Mouse (Mus musculus) left cerebral cortex, postnatal 25 days (tissue): ENCODE results near the gene Fmnl3. TPM values are rescaled to one million over a fixed set of nuclear protein-coding genes. Genes with fewer than 3 reads are reported as not detected.
"Not testable (repeated sequence)": the region's sequence is repeated elsewhere in the genome, so short reads cannot be mapped to it uniquely, and the experiment has no call there.

Experiments used
- DNase-seq, 2 experiments: peaks; one replicate each; pipeline ENCODE4 v3.0.0; 2022; ENCODE audit warnings: low spot score in 2 of 2, mixed read lengths in 1 of 2
- intact Hi-C: fragments of 180-260 bp; cut with DNase I; formaldehyde crosslinking; loops from one replicate; pipeline ENCODE4 v1.15.1; 2025
- total RNA-seq, 2 experiments: library from RNA; stranded (reverse); gene quantifications; 2 replicates each; pipeline ENCODE4 v1.2.3; 2021

The Fmnl3 gene
- total RNA-seq, 2 experiments from 2014 or later: 9.5 to 10.7 TPM

DNA sequence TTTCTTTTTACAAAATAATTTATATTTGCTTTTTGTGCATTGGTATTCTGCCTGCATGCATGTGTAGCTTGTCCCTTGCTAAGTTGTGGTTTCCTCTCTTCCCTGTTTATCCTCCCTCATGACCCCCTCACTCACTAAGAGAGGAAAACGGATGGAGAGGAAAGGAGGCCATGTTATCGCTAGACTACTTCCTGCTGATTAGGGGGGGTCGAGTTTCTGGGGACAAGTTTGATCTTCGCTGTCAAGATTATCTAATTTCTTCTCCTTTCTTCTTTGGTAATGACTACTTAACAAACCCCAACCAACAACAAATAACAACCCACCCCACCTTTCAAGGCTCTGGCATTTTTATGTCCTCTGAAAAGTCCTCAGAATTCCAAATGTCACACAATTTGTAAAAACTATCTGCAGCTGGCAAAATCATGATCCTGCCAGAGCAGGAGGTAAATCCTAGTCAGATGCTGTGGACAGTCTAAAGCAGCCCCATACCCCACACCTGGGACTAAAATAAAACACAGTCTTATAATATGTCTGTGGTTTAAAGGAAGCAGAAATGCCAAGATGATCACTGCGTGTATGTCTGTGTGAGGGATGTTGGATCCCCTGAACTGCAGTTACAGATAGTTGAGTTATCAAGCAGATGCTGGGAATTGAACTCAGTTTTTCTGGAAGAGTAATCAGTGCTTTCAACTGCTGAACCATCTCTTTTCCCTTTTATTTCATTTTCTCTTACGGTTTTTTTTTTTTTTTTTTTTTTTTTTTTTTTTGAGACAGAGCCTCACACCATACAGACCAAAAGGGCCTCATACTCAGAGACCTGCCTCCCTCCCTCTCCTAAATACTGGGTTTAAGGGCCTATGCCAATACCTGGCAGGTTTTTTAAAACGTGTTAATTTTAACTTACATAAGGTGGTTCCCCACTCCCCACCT, 20.5 kb upstream of the Fmnl3 start:
- intact Hi-C loops: no loop called here
- DNase-seq: no peak

DNA sequence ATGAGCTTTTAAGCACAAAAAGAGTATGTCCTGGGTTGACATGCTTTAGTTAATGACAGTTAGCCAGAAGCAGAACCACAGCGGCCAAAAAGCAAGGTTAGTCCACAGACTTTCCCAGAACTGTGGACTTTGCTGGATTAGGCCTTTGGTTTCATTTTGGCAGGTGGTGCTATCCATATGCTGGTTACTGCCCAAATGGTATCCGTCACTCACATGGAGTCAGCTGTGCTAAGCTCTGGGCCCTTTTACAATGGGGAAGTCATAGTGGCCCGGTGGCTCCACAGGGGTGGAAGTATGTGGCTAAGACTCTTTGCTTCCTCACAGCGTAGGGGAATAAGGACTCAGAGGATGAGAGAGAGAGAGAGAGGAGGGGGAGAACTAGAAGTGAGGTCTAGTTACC, 17.7 kb upstream of the Fmnl3 start:
- intact Hi-C loops: no loop called here
- no peak for DNase-seq

GRCm38 (mm10) chr15:99386796-99387195, 16.5 kb upstream of the Fmnl3 start:
- DNase-seq: no peak
- intact Hi-C loops: no loop called here

GRCm38 (mm10) chr15:99386110-99386509, 15.8 kb upstream of the Fmnl3 start:
- intact Hi-C loops: not testable (repeated sequence)

DNA sequence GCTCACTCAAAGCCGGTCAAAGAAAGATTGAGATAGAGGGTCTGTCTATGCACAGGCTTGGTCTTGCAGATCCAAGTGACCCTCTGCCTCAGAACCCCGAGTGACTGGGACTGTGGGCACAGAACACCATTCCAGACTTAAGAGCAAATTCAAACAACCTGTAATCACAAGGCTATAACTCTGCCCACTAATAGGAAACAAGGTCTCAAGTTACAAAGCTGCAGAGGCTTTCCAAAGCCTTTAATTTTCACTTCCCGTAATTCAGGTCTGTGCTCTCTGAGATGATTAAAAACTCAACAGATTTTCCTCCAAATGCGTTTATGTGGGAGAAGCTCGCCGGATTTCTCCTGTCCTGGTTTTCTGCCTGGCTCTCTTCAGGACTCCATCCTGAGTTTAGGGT, 13.8 kb upstream of the Fmnl3 start:
- intact Hi-C loops: no loop called here
- DNase-seq: no peak

More at GRCm38 (mm10) chr15:99386110-99386509, 15.8 kb upstream of the Fmnl3 start:
- not testable (repeated sequence) for DNase-seq

DNA sequence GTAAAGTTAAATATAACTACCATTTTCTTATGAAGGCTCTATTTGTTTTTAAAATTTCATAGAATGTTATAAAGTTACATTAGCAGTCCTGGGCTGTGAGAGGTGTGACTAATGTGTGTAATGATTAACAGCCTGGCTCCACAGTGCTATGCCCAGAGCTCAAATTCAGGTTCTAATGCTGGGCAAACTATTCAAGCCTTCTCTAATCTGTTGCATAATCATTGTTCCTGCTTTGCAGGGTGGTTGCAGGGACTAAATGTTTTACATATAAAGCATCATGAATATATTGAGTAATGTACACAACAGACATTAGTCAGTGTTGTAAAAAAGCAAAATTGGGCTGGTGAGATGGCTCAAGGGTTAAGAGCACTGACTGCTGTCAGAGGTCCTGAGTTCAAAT, 12.6 kb upstream of the Fmnl3 start:
- intact Hi-C loops: no loop called here
- DNase-seq: no peak

DNA sequence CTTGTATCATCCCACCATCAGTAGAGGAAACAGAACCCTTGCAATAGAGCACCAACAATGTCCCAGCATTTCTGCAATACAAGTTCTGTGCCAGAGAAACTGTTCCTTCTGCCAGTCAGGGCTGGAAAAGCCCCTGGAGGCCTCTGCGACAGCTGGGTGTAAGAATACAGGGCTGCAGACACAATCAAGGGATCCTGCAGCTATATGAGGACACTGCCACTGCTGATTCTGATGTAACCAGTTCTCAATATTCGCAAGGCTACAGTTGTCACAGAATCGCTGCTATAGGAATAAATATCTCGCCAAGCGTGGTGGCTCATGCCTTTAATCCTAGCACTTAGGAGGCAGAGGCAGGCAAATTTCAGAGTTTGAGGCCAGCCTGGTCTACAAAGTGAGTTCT, 6.0 kb upstream of the Fmnl3 start:
- intact Hi-C loops: no loop called here
- no peak for DNase-seq

GRCm38 (mm10) chr15:99375581-99375980, 5.3 kb upstream of the Fmnl3 start:
- intact Hi-C loops: no loop called here
- no peak for DNase-seq

GRCm38 (mm10) chr15:99375036-99375435, 4.8 kb upstream of the Fmnl3 start:
- intact Hi-C loops: no loop called here
- DNase-seq: no peak

DNA sequence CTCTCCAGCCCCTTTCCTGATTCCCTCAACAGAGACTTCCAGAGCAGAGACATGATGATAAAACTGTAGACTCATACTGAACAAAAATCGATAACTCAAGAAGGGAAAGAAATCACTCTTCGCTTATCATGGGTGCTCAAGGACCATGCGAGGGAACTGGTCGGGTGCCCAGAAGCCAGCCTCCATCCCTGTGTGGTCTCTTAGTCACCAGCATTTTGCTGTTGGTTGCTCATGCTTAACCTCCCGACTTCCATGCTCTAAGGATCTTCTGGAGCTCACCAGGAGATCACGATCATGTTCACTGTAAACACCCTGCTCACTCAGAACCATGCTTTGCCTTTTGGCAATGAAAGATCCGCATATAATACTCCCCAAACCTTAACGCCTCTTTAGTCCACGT, 2.5 kb upstream of the Fmnl3 start:
- intact Hi-C loops: no loop called here
- no peak for DNase-seq

DNA sequence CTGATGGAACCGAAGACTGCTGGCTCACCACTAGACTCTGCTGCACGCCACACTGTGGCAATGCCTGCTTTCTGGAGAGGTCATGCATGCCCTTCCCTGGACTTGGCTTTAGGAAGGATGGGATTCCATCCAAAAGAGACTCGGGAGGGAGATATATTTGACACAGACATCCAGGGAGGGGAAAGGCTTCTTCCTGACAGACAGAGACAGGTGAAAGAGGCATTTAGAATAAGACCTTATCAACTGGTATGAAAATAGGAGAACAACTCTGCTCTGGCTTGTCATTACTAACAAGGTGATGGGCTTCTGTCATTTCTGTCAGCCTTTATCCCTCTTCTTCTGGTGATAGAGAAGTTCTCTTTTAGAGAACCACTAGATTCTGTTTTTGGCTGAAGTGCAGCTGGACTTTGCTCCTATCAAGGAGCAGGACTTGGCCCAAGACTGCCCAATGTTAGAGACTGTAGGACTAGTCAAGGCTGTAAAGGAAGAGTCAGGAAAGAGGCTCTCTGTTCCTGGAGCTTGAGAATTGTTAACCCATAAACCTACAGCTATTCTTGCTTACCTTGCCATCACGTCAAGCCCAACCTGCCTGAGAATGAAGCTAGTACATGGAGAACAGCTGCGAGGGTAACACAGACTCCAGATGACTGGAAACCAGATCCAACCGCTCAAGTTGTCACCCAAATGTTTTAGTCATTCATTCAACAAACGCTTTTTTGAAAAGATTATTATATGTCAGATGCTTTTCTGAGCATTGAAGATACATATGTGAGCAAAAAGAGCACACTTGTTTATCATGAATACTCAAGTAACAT, 1.5 kb upstream of the Fmnl3 start:
- intact Hi-C loops: loop anchor here (2.0 kb wide), 2 partner anchors 39 to 55 kb away; no protein-coding TSS in a partner anchor

GRCm38 (mm10) chr15:99369391-99370171, 701 bp downstream of the Fmnl3 start:
- intact Hi-C loops: loop anchor here (2.0 kb wide), 2 partner anchors 37 to 53 kb away; no protein-coding TSS in a partner anchor
- DNase-seq: no peak

More for the DNA sequence above, 1.5 kb upstream of the Fmnl3 start:
- DNase-seq: no peak

DNA sequence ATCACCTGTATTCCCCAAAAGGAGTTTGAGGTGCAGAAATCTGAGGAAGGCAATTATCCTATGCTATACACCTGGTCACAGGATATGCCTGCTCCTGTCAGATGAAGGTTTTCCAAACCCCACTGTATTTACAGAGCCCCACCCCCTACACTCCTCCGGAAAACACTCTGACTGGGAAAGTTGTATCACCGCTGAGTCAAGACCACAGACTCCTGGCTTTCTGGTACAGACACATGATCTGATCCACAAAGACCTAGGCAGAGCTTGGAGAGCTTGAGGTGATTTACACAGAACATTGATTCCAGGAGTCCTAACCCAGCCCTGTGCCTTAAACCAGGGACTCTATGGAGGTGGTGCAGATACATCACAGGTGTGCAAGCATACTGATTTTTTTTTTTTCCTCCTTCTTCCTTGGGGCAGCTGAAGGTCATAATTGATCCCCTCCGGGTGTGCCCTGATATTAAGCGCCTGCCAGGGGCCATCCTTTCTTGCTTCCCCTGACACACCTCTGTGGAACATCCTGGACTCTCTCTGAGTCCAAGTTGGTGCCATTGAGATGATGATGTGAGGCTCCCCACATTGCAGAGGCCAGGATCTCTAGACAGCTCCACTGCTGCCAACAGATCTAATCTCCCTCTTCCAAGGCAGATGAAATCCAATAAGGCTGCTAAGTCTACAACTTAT, 1.6 kb downstream of the Fmnl3 start:
- no peak for DNase-seq
- intact Hi-C loops: no loop called here

- intact Hi-C loops: no loop called here
Measured at GRCm38 (mm10) chr15:99364921-99365320, 5.4 kb downstream of the Fmnl3 start.

GRCm38 (mm10) chr15:99364022-99364530, 6.2 kb downstream of the Fmnl3 start:
- intact Hi-C loops: no loop called here
- no peak for DNase-seq

More at GRCm38 (mm10) chr15:99364921-99365320, 5.4 kb downstream of the Fmnl3 start:
- no peak for DNase-seq

DNA sequence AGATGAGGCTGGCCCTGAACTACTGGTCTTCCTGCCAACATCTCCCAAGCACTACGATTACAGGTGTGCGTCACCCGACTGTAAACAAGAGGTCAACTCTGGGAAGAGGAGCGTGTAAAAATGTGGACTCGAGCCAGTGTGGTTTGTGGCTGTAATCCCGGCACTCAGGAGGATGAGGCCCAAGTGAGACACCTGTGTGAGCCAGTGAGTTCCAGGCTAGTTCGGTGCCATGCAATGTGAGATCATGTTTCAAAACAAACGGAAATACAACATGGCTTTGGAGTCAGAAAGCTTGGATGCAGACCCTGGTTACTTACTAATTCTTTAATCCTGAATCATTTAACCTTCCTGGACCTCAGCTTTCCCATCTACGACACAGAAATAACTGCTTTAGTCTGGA, 11.3 kb downstream of the Fmnl3 start:
- intact Hi-C loops: no loop called here
- DNase-seq: no peak

- DNase-seq: no peak
- intact Hi-C loops: no loop called here
Measured at GRCm38 (mm10) chr15:99356462-99356861, 13.8 kb downstream of the Fmnl3 start.

- intact Hi-C loops: no loop called here
- DNase-seq: no peak
Measured at GRCm38 (mm10) chr15:99355660-99356059, 14.6 kb downstream of the Fmnl3 start.

GRCm38 (mm10) chr15:99352306-99352705, 18.0 kb downstream of the Fmnl3 start:
- intact Hi-C loops: no loop called here
- no peak for DNase-seq
